Mouse (Mus musculus): ENCODE results near the gene Hist1h3c. TPM values are rescaled to one million over a fixed set of nuclear protein-coding genes. Genes with fewer than 3 reads are reported as not detected.

The Hist1h3c gene
- polyA plus RNA-seq, 1 experiment = 3.6 TPM

DNA sequence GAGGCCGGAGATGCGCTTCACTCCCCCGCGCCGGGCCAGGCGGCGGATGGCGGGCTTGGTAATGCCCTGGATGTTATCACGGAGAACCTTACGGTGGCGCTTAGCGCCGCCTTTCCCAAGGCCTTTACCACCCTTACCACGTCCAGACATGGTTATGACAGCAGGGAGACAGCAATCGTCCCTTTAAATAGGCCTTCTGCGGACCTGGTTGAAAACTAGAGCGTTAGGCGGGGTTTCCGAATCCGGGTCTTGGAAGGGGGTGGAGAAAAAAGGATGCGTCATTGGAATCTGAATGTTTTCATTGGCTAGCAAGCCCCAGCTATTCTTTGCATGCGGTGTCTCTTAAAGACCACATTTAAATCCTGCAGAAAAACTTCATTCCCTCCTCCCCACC is 47.1 kb downstream of the Hist1h3c start, which contains the start of gene Hist1h4c:
Gene Hist1h4c, minus strand, starts transcription at position 155 of the 394 bp plus-strand sequence.
- H3K4me3 ChIP-seq (ENCODE audit: low read depth, low read length) = peak within 1 kb of the TSS; percentile 66
- H3K27ac ChIP-seq (ENCODE audit: insufficient read depth, low read length) = peak within 1 kb of the TSS; percentile 59
- no peaks in the 10 kb centered on the region for H3K36me3 ChIP-seq (ENCODE audit: control insufficient read depth, insufficient read depth, low read length, poor library complexity, severe bottlenecking)
- H3K9ac ChIP-seq (ENCODE audit: low read depth, poor library complexity, severe bottlenecking) = peak within 1 kb of the TSS; percentile 72
- no peaks in the 10 kb centered on the region for H3K27me3 ChIP-seq (ENCODE audit: control insufficient read depth, insufficient read depth, low read length, poor library complexity, severe bottlenecking)
- no peaks in the 10 kb centered on the region for H3K4me1 ChIP-seq (ENCODE audit: control insufficient read depth, insufficient read depth, low read length)
- TF ChIP-seq POLR2A (IDR thresholded peaks at IDR 0.05; ENCODE audit: insufficient read depth, low read length) (peak; percentile 100), EP300 (IDR thresholded peaks at IDR 0.05; ENCODE audit: insufficient read depth, low read depth, low read length) (0 out of 2 replicates have a peak, but pooled peaks have one; percentile 54), CTCF (IDR thresholded peaks at IDR 0.05; ENCODE audit: low read depth, low read length) (no peak)
- H3K9me3 ChIP-seq (replicated peaks; ENCODE audit: control insufficient read depth, insufficient read depth, low read length, poor library complexity, severe bottlenecking) = no peaks in the 10 kb centered on the region

DNA sequence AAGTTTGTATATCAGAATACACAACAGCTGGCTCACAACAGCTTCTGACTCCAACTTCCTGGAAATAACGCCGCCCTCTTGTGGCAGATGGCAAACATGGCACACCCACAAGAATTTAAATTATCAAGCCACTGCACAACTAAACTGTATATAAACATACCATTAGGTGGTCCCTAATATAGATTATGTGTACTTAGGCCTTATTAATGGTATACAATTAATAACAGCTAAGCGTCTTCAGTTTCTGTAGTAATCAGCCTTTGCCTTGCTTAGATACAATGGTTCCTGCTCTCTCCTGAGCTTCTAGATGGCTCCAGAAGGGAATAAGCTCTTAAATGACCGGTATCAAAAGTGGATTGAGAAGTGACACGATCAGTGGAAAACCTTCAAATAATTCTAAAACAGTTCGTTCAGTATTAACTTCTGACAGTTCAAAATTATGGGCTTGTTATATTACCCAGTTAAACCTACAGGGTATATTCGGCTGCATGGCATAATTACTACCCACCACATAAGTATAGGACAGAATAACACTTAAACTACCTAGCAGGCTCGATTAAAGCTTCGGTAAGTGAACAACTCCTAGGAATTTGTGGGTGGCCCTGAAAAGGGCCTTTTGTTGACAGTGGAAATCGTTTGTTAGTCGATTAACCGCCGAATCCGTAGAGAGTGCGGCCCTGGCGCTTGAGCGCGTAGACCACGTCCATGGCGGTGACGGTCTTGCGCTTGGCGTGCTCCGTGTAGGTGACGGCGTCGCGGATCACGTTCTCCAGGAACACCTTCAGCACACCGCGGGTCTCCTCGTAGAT is 47.7 kb downstream of the Hist1h3c start:
- TF ChIP-seq POLR2A (IDR thresholded peaks at IDR 0.05; ENCODE audit: insufficient read depth, low read length) (no peak), EP300 (IDR thresholded peaks at IDR 0.05; ENCODE audit: insufficient read depth, low read depth, low read length) (no peak), CTCF (IDR thresholded peaks at IDR 0.05; ENCODE audit: low read depth, low read length) (peak; percentile 38)
- no peaks in the 10 kb centered on the region for H3K9me3 ChIP-seq (replicated peaks; ENCODE audit: control insufficient read depth, insufficient read depth, low read length, poor library complexity, severe bottlenecking)
- no peaks in the 10 kb centered on the region for H3K4me1 ChIP-seq (ENCODE audit: control insufficient read depth, insufficient read depth, low read length)
- H3K9ac ChIP-seq (ENCODE audit: low read depth, poor library complexity, severe bottlenecking) = peak overlapping the region; percentile 72
- H3K36me3 ChIP-seq (ENCODE audit: control insufficient read depth, insufficient read depth, low read length, poor library complexity, severe bottlenecking) = no peaks in the 10 kb centered on the region
- H3K4me3 ChIP-seq (ENCODE audit: low read depth, low read length) = peak overlapping the region; percentile 66
- H3K27ac ChIP-seq (ENCODE audit: insufficient read depth, low read length) = peak overlapping the region; percentile 59
- no peaks in the 10 kb centered on the region for H3K27me3 ChIP-seq (ENCODE audit: control insufficient read depth, insufficient read depth, low read length, poor library complexity, severe bottlenecking)

DNA sequence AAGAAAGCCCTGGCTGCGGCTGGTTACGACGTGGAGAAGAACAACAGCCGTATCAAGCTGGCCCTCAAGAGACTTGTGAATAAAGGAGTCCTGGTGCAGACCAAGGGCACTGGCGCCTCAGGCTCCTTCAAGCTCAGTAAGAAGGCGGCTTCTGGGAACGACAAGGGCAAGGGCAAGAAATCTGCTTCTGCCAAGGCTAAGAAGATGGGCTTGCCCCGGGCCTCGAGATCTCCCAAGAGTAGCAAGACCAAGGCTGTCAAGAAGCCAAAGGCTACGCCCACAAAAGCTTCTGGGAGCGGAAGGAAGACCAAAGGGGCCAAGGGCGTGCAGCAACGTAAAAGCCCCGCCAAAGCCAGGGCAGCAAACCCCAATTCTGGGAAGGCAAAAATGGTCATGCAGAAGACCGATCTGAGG is 49.3 kb downstream of the Hist1h3c start:
- H3K9me3 ChIP-seq (replicated peaks; ENCODE audit: control insufficient read depth, insufficient read depth, low read length, poor library complexity, severe bottlenecking) = no peaks in the 10 kb centered on the region
- TF ChIP-seq EP300 (IDR thresholded peaks at IDR 0.05; ENCODE audit: insufficient read depth, low read depth, low read length) (no peak), CTCF (IDR thresholded peaks at IDR 0.05; ENCODE audit: low read depth, low read length) (no peak), POLR2A (IDR thresholded peaks at IDR 0.05; ENCODE audit: insufficient read depth, low read length) (no peak)
- no peaks in the 10 kb centered on the region for H3K36me3 ChIP-seq (ENCODE audit: control insufficient read depth, insufficient read depth, low read length, poor library complexity, severe bottlenecking)
- no peaks in the 10 kb centered on the region for H3K27me3 ChIP-seq (ENCODE audit: control insufficient read depth, insufficient read depth, low read length, poor library complexity, severe bottlenecking)
- no peak overlapping the region for H3K4me3 ChIP-seq (ENCODE audit: low read depth, low read length)
- H3K27ac ChIP-seq (ENCODE audit: insufficient read depth, low read length) = no peak overlapping the region
- peak overlapping the region; percentile 28; the same call in 1 of the 2 replicates for H3K9ac ChIP-seq (ENCODE audit: low read depth, poor library complexity, severe bottlenecking)
- H3K4me1 ChIP-seq (ENCODE audit: control insufficient read depth, insufficient read depth, low read length) = no peaks in the 10 kb centered on the region

GRCm38 (mm10) chr13:23695514-23695913 is 49.9 kb downstream of the Hist1h3c start, which contains the start of gene Hist1h1t:
Hist1h1t (plus strand) TSS chr13:23695814.
- no peak within 1 kb of the TSS for H3K4me3 ChIP-seq (ENCODE audit: low read depth, low read length)
- H3K27ac ChIP-seq (ENCODE audit: insufficient read depth, low read length) = no peak within 1 kb of the TSS
- peak within 1 kb of the TSS; percentile 28; the same call in 1 of the 2 replicates for H3K9ac ChIP-seq (ENCODE audit: low read depth, poor library complexity, severe bottlenecking)

More at GRCm38 (mm10) chr13:23695514-23695913, 49.9 kb downstream of the Hist1h3c start, which contains the start of gene Hist1h1t:
- Histone ChIP-seq H3K4me1 (ENCODE audit: control insufficient read depth, insufficient read depth, low read length) (no peaks in the 10 kb centered on the region), H3K27me3 (ENCODE audit: control insufficient read depth, insufficient read depth, low read length, poor library complexity, severe bottlenecking) (no peaks in the 10 kb centered on the region), H3K9me3 (replicated peaks; ENCODE audit: control insufficient read depth, insufficient read depth, low read length, poor library complexity, severe bottlenecking) (no peaks in the 10 kb centered on the region), H3K36me3 (ENCODE audit: control insufficient read depth, insufficient read depth, low read length, poor library complexity, severe bottlenecking) (no peaks in the 10 kb centered on the region)
- no peak for TF ChIP-seq EP300 (IDR thresholded peaks at IDR 0.05; ENCODE audit: insufficient read depth, low read depth, low read length)
- TF ChIP-seq POLR2A (IDR thresholded peaks at IDR 0.05; ENCODE audit: insufficient read depth, low read length) = no peak
- no peak for TF ChIP-seq CTCF (IDR thresholded peaks at IDR 0.05; ENCODE audit: low read depth, low read length)

Other genes with a start within 250 kb of the Hist1h3c start
- gene Hist1h4h, start 214.6 kb downstream of the Hist1h3c start, polyA plus RNA-seq (2011; ENCODE audit: insufficient read depth, insufficient read length, low read depth, missing spikeins) = 16.9 and 19.1 TPM in 2 replicates
- gene Hist1h2af, start 211.7 kb downstream of the Hist1h3c start, polyA plus RNA-seq (2011; ENCODE audit: insufficient read depth, insufficient read length, low read depth, missing spikeins) = 68.8 and 97.9 TPM in 2 replicates
- gene Hist1h3g, start 210.2 kb downstream of the Hist1h3c start, polyA plus RNA-seq (2011; ENCODE audit: insufficient read depth, insufficient read length, low read depth, missing spikeins) = 8.9 and 16.9 TPM in 2 replicates
- 3.9 and 4.2 TPM in 2 replicates for gene Hist1h2bh, start 202.2 kb downstream of the Hist1h3c start, polyA plus RNA-seq (2011; ENCODE audit: insufficient read depth, insufficient read length, low read depth, missing spikeins)
- gene Hist1h3f, start 201.6 kb downstream of the Hist1h3c start, polyA plus RNA-seq (2011; ENCODE audit: insufficient read depth, insufficient read length, low read depth, missing spikeins) = 1.5 TPM in 1 of 2 replicates, not detected in the other
- 24.1 and 31.1 TPM in 2 replicates for gene Hist1h4f, start 194.0 kb downstream of the Hist1h3c start, polyA plus RNA-seq (2011; ENCODE audit: insufficient read depth, insufficient read length, low read depth, missing spikeins)
- gene Hist1h1d, start 192.3 kb downstream of the Hist1h3c start, polyA plus RNA-seq (2011; ENCODE audit: insufficient read depth, insufficient read length, low read depth, missing spikeins) = 1.6 and 2.0 TPM in 2 replicates
- 14.3 and 15.4 TPM in 2 replicates for gene Hist1h3e, start 183.2 kb downstream of the Hist1h3c start, polyA plus RNA-seq (2011; ENCODE audit: insufficient read depth, insufficient read length, low read depth, missing spikeins)
- gene Hist1h2ae, start 174.4 kb downstream of the Hist1h3c start, polyA plus RNA-seq (2011; ENCODE audit: insufficient read depth, insufficient read length, low read depth, missing spikeins) = 5.0 and 8.2 TPM in 2 replicates
- gene Hist1h2bg, start 174.2 kb downstream of the Hist1h3c start, polyA plus RNA-seq (2011; ENCODE audit: insufficient read depth, insufficient read length, low read depth, missing spikeins) = 13.4 and 16.7 TPM in 2 replicates
- gene Hist1h2bf, start 171.4 kb downstream of the Hist1h3c start, polyA plus RNA-seq (2011; ENCODE audit: insufficient read depth, insufficient read length, low read depth, missing spikeins) = 21.5 and 23.2 TPM in 2 replicates
- gene Hist1h2ad, start 171.2 kb downstream of the Hist1h3c start, polyA plus RNA-seq (2011; ENCODE audit: insufficient read depth, insufficient read length, low read depth, missing spikeins) = 2.0 TPM in 1 of 2 replicates, not detected in the other
- 3.2 and 4.7 TPM in 2 replicates for gene Hist1h3d, start 169.8 kb downstream of the Hist1h3c start, polyA plus RNA-seq (2011; ENCODE audit: insufficient read depth, insufficient read length, low read depth, missing spikeins)
- 4.3 and 4.8 TPM in 2 replicates for gene Hist1h4d, start 164.0 kb downstream of the Hist1h3c start, polyA plus RNA-seq (2011; ENCODE audit: insufficient read depth, insufficient read length, low read depth, missing spikeins)
- gene Hist1h2be, start 124.5 kb downstream of the Hist1h3c start, polyA plus RNA-seq (2011; ENCODE audit: insufficient read depth, insufficient read length, low read depth, missing spikeins) = 1.8 TPM in 2 replicates
- gene Hist1h1e, start 123.0 kb downstream of the Hist1h3c start, polyA plus RNA-seq (2011; ENCODE audit: insufficient read depth, insufficient read length, low read depth, missing spikeins) = 6.9 and 8.4 TPM in 2 replicates
- gene Hist1h2ac, start 61.7 kb downstream of the Hist1h3c start, polyA plus RNA-seq (2011; ENCODE audit: insufficient read depth, insufficient read length, low read depth, missing spikeins) = 0.37 and 0.91 TPM in 2 replicates
- gene Hist1h2bc, start 61.4 kb downstream of the Hist1h3c start, polyA plus RNA-seq (2011; ENCODE audit: insufficient read depth, insufficient read length, low read depth, missing spikeins) = 9.1 and 10.6 TPM in 2 replicates
- not detected in 2 replicates for gene Hist1h1t, start 49.8 kb downstream of the Hist1h3c start, polyA plus RNA-seq (2011; ENCODE audit: insufficient read depth, insufficient read length, low read depth, missing spikeins)
- gene Hist1h4c, start 47.1 kb downstream of the Hist1h3c start, polyA plus RNA-seq (2011; ENCODE audit: insufficient read depth, insufficient read length, low read depth, missing spikeins) = 1.3 and 2.5 TPM in 2 replicates
- not detected in 2 replicates for gene Hfe, start 34.7 kb downstream of the Hist1h3c start, polyA plus RNA-seq (2011; ENCODE audit: insufficient read depth, insufficient read length, low read depth, missing spikeins)
- gene Hist1h1c, start 6.8 kb downstream of the Hist1h3c start, polyA plus RNA-seq (2011; ENCODE audit: insufficient read depth, insufficient read length, low read depth, missing spikeins) = 10.8 and 13.3 TPM in 2 replicates
- 9.8 and 11.5 TPM in 2 replicates for gene Hist1h2bb, start 1.1 kb upstream of the Hist1h3c start, polyA plus RNA-seq (2011; ENCODE audit: insufficient read depth, insufficient read length, low read depth, missing spikeins)
- 11.9 and 17.9 TPM in 2 replicates for gene Hist1h2ab, start 5.5 kb upstream of the Hist1h3c start, polyA plus RNA-seq (2011; ENCODE audit: insufficient read depth, insufficient read length, low read depth, missing spikeins)
- 5.0 and 9.4 TPM in 2 replicates for gene Hist1h3b, start 6.7 kb upstream of the Hist1h3c start, polyA plus RNA-seq (2011; ENCODE audit: insufficient read depth, insufficient read length, low read depth, missing spikeins)
- gene Hist1h4b, start 11.4 kb upstream of the Hist1h3c start, polyA plus RNA-seq (2011; ENCODE audit: insufficient read depth, insufficient read length, low read depth, missing spikeins) = 28.2 and 29.2 TPM in 2 replicates
- 3.1 and 4.5 TPM in 2 replicates for gene Hist1h4a, start 15.6 kb upstream of the Hist1h3c start, polyA plus RNA-seq (2011; ENCODE audit: insufficient read depth, insufficient read length, low read depth, missing spikeins)
- 5.4 TPM in 1 of 2 replicates, not detected in the other for gene Hist1h3a, start 16.8 kb upstream of the Hist1h3c start, polyA plus RNA-seq (2011; ENCODE audit: insufficient read depth, insufficient read length, low read depth, missing spikeins)
- 7.8 and 8.6 TPM in 2 replicates for gene Hist1h1a, start 18.1 kb upstream of the Hist1h3c start, polyA plus RNA-seq (2011; ENCODE audit: insufficient read depth, insufficient read length, low read depth, missing spikeins)
- gene Trim38, start 24.3 kb upstream of the Hist1h3c start, polyA plus RNA-seq (2011; ENCODE audit: insufficient read depth, insufficient read length, low read depth, missing spikeins) = not detected in 2 replicates
- not detected in 2 replicates for gene Slc17a2, start 61.4 kb upstream of the Hist1h3c start, polyA plus RNA-seq (2011; ENCODE audit: insufficient read depth, insufficient read length, low read depth, missing spikeins)
- not detected in 2 replicates for gene Slc17a3, start 93.8 kb upstream of the Hist1h3c start, polyA plus RNA-seq (2011; ENCODE audit: insufficient read depth, insufficient read length, low read depth, missing spikeins)
- gene Slc17a1, start 122.1 kb upstream of the Hist1h3c start, polyA plus RNA-seq (2011; ENCODE audit: insufficient read depth, insufficient read length, low read depth, missing spikeins) = not detected in 2 replicates
- gene Slc17a4, start 169.4 kb upstream of the Hist1h3c start, polyA plus RNA-seq (2011; ENCODE audit: insufficient read depth, insufficient read length, low read depth, missing spikeins) = not detected in 2 replicates
- not detected in 2 replicates for gene Hist1h2ba, start 188.6 kb upstream of the Hist1h3c start, polyA plus RNA-seq (2011; ENCODE audit: insufficient read depth, insufficient read length, low read depth, missing spikeins)
- gene Hist1h2aa, start 188.9 kb upstream of the Hist1h3c start, polyA plus RNA-seq (2011; ENCODE audit: insufficient read depth, insufficient read length, low read depth, missing spikeins) = not detected in 2 replicates
- not detected in 2 replicates for gene Scgn, start 245.6 kb upstream of the Hist1h3c start, polyA plus RNA-seq (2011; ENCODE audit: insufficient read depth, insufficient read length, low read depth, missing spikeins)